Mouse (Mus musculus) forebrain, postnatal 0 days (tissue): Measurements from ENCODE around the gene Ndufv1. TPM values are rescaled to one million over a fixed set of nuclear protein-coding genes. Genes with fewer than 3 reads are reported as not detected.

Experiments
- ATAC-seq: fragments of 200-750 bp; cut with Nextera tagmentation; 2 replicates; pipeline ENCODE4 v1.8.0; 2017; ENCODE audit warnings: mild to moderate bottlenecking, moderate library complexity
- DNase-seq: peaks from one replicate; pipeline ENCODE4 v3.0.0-alpha.2; 2015
- H3K27ac ChIP-seq: fragments of 300-500 bp; sonication (generic); 2 replicates; pipeline ENCODE4 v1.5.1; 2014; ENCODE audit warnings: low read depth, mild to moderate bottlenecking, antibody characterized with exemption, low read length, moderate library complexity, mixed read lengths
- H3K27me3 ChIP-seq: fragments of 300-500 bp; sonication (generic); 2 replicates; pipeline ENCODE4 v1.6.1; 2014; ENCODE audit warnings: mild to moderate bottlenecking, low read length, mixed read lengths; ENCODE audit not compliant: insufficient read depth
- H3K36me3 ChIP-seq: fragments of 300-500 bp; sonication (generic); 2 replicates; pipeline ENCODE4 v1.6.1; 2014; ENCODE audit warnings: mild to moderate bottlenecking, moderate library complexity; ENCODE audit not compliant: insufficient read depth
- H3K4me1 ChIP-seq: fragments of 300-500 bp; sonication (generic); 2 replicates; pipeline ENCODE4 v1.6.1; 2014; ENCODE audit warnings: antibody characterized with exemption; ENCODE audit not compliant: insufficient read depth
- H3K4me2 ChIP-seq: fragments of 300-500 bp; sonication (generic); 2 replicates; pipeline ENCODE4 v1.6.1; 2014; ENCODE audit warnings: low read depth, mild to moderate bottlenecking, moderate library complexity
- H3K4me3 ChIP-seq: fragments of 300-500 bp; sonication (generic); 2 replicates; pipeline ENCODE4 v1.5.1; 2014; ENCODE audit warnings: low read depth, low read length, mixed read lengths
- H3K9ac ChIP-seq: fragments of 300-500 bp; sonication (generic); 2 replicates; pipeline ENCODE4 v1.6.1; 2014; ENCODE audit warnings: mild to moderate bottlenecking
- H3K9me3 ChIP-seq: fragments of 300-500 bp; sonication (generic); 2 replicates; pipeline ENCODE4 v1.6.1; 2016; ENCODE audit warnings: low read length
- CTCF ChIP-seq: sonication (generic); IDR thresholded peaks from 2 replicates; pipeline ENCODE4 v1.5.1; 2016; ENCODE audit warnings: antibody characterized with exemption, control low read depth, low read depth
- WGBS: fragments of 180-500 bp; shearing (Covaris S2); extraction: QIAGEN DNeasy Blood & Tissue Kit; methylation state at CpG from one replicate; pipeline ENCODE4 v1.1.7; 2014; 5-methylcytosine and 5-hydroxymethylcytosine counted together
- polyA plus RNA-seq: library from polyadenylated mRNA; unstranded; fragments of >200 nt; fragmentation: Nextera tagmentation; extraction: Ambion mirVana; gene quantifications from 2 replicates; pipeline ENCODE4 v1.2.1, GENCODE M21; 2015
- total RNA-seq: library from RNA; depleted of rRNA; stranded (reverse); fragments of >200 nt; gene quantifications from 2 replicates; pipeline ENCODE4 v1.2.3, GENCODE M21; 2014

The Ndufv1 gene
- total and polyA plus RNA-seq, 2 experiments from 2014 or later: 250 to 268 TPM

- H3K9me3 ChIP-seq: no peaks in the 10 kb centered on the region
- no peak overlapping the region for H3K27ac ChIP-seq
- H3K9ac ChIP-seq: no peak overlapping the region
- no peaks in the 10 kb centered on the region for H3K36me3 ChIP-seq
- no peak for TF ChIP-seq CTCF
- no peak overlapping the region for H3K4me3 ChIP-seq
- no peak for DNase-seq
- H3K4me1 ChIP-seq: no peaks in the 10 kb centered on the region
- 64% methylated on average over 6 of the region's 6 CpGs for WGBS
- H3K27me3 ChIP-seq: no peaks in the 10 kb centered on the region; the same call in 1 of the 2 replicates
- ATAC-seq: no peak
- no peak overlapping the region for H3K4me2 ChIP-seq
Observed at GRCm38 (mm10) chr19:3994932-3995331, 17.7 kb downstream of the Ndufv1 start.

GRCm38 (mm10) chr19:3992416-3992815 lies 20.2 kb downstream of the Ndufv1 start, which contains the start of gene Tbx10:
Gene Tbx10 (plus strand): TSS chr19:3992752.
- DNase-seq: no peak
- WGBS: 54% methylated on average over 5 of the region's 5 CpGs
- no peak within 1 kb of the TSS for H3K9ac ChIP-seq
- no peaks in the 10 kb centered on the region; the same call in 1 of the 2 replicates for H3K27me3 ChIP-seq
- H3K27ac ChIP-seq: no peak within 1 kb of the TSS
- H3K36me3 ChIP-seq: no peaks in the 10 kb centered on the region
- H3K9me3 ChIP-seq: no peaks in the 10 kb centered on the region
- H3K4me2 ChIP-seq: no peak within 1 kb of the TSS
- no peak within 1 kb of the TSS for H3K4me3 ChIP-seq
- no peak for ATAC-seq
- no peaks in the 10 kb centered on the region for H3K4me1 ChIP-seq
- no peak for TF ChIP-seq CTCF

DNA sequence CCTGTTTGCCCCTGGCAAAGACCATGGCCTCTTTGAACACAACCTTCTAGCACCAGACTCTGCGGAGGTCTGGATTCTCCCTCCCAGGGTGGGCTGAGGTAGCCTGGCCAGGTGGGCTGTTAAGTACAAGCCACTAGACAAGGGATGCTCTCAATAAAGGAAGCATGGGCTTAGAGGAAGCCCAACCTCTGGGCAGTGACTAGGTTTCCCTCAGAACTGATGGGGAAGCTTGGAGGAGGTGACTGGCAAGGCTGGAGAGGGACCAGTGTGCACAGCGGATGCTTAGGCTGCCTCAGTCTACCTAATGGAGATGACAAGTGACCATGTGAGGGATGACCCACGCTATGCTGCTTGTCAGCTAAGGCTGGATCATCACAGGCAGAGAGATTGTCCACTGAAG lies 20.6 kb downstream of the Ndufv1 start:
- no peak overlapping the region for H3K9ac ChIP-seq
- no peaks in the 10 kb centered on the region for H3K4me1 ChIP-seq
- no peaks in the 10 kb centered on the region; the same call in 1 of the 2 replicates for H3K27me3 ChIP-seq
- no peak overlapping the region for H3K4me2 ChIP-seq
- H3K27ac ChIP-seq: no peak overlapping the region
- no peak for DNase-seq
- TF ChIP-seq CTCF: no peak
- H3K4me3 ChIP-seq: no peak overlapping the region
- 82% methylated on average over 3 of the region's 3 CpGs for WGBS
- H3K36me3 ChIP-seq: no peaks in the 10 kb centered on the region
- no peaks in the 10 kb centered on the region for H3K9me3 ChIP-seq
- ATAC-seq: no peak

DNA sequence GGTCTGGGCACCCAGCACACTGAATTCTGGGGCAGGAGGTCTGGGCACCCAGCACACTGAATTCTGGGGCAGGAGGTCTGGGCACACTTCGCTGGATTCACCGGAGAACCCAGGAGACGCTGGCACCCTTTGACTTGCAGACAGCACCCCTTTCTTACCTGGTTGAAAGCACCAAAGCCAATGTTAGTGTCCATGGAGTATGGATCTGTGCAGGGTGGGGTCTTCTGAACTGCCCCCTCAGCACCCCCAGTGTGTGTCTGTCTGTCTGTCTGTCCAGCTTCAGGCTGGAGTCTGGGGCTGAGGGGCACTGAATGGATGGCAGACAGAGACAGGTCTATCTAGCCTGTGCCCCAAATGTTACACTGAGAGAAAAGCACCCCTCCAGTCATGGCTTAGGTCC lies 21.0 kb downstream of the Ndufv1 start:
- Histone ChIP-seq H3K4me1 (no peaks in the 10 kb centered on the region), H3K4me3 (no peak overlapping the region), H3K4me2 (no peak overlapping the region), H3K27ac (no peak overlapping the region), H3K9ac (no peak overlapping the region), H3K27me3 (no peaks in the 10 kb centered on the region; the same call in 1 of the 2 replicates), H3K9me3 (no peaks in the 10 kb centered on the region), H3K36me3 (no peaks in the 10 kb centered on the region)
- WGBS: 94% methylated on average over 3 of the region's 3 CpGs
- no peak for TF ChIP-seq CTCF
- ATAC-seq (no peak), DNase-seq (no peak)

DNA sequence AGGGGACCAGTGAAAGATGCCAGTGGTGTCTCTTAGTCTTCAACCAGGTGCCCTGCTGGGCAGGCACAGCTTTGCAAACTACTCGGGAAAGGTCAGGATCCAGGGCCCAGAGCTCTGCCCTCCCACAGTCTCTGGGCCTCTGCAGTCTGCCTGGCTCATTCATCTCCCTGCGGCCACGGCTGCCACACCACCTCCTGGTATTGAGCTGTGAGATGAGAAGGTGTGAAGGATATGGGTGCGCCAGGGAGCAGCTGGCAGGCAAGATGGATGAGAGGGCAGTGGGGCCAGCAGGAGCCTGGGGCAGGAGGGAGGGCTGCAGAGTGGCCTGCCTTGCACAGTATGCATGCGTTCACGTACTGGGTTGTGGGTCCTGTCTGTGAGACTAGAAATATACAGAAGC lies 21.8 kb downstream of the Ndufv1 start:
- no peak for DNase-seq
- ATAC-seq: no peak
- no peak overlapping the region for H3K4me3 ChIP-seq
- no peak overlapping the region for H3K9ac ChIP-seq
- TF ChIP-seq CTCF: no peak
- 72% methylated on average over 6 of the region's 6 CpGs for WGBS
- H3K27me3 ChIP-seq: no peaks in the 10 kb centered on the region; the same call in 1 of the 2 replicates
- no peak overlapping the region for H3K4me2 ChIP-seq
- H3K27ac ChIP-seq: no peak overlapping the region
- no peaks in the 10 kb centered on the region for H3K36me3 ChIP-seq
- no peaks in the 10 kb centered on the region for H3K9me3 ChIP-seq
- H3K4me1 ChIP-seq: no peaks in the 10 kb centered on the region

DNA sequence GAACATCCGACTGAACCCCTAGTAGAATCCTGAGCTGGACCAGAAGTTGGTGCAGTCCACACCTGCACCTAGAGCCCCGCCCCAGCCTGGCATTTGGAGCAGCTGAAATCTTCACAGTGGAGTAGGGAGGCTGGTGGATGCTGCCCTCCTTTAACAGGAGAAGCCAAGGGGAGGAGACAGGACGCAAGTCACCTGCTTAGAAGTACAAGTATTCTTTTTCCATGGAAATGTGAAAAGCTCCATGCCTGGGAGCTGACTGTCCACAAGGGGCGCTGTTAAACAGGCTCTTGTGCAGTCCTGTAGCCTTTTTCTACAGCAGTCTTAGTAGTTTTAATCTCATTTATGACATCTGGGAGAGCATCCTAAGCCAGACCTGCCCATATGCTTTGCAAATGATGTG lies 23.9 kb downstream of the Ndufv1 start:
- Histone ChIP-seq H3K4me2 (no peak overlapping the region), H3K9ac (no peak overlapping the region), H3K4me1 (no peaks in the 10 kb centered on the region), H3K4me3 (no peak overlapping the region), H3K27me3 (no peaks in the 10 kb centered on the region; the same call in 1 of the 2 replicates), H3K27ac (no peak overlapping the region), H3K36me3 (no peaks in the 10 kb centered on the region), H3K9me3 (no peaks in the 10 kb centered on the region)
- DNase-seq: no peak
- no peak for ATAC-seq
- 90% methylated on average over 4 of the region's 4 CpGs for WGBS
- peak; percentile 34; the same call in 1 of the 2 replicates for TF ChIP-seq CTCF

GRCm38 (mm10) chr19:3988066-3988465 lies 24.5 kb downstream of the Ndufv1 start:
- H3K4me3 ChIP-seq: no peak overlapping the region
- no peaks in the 10 kb centered on the region for H3K4me1 ChIP-seq
- ATAC-seq (no peak), DNase-seq (no peak)
- no peaks in the 10 kb centered on the region for H3K36me3 ChIP-seq
- H3K9me3 ChIP-seq: no peaks in the 10 kb centered on the region
- TF ChIP-seq CTCF: no peak
- H3K27ac ChIP-seq: no peak overlapping the region
- 91% methylated on average over 14 of the region's 14 CpGs for WGBS
- no peak overlapping the region for H3K4me2 ChIP-seq
- no peak overlapping the region for H3K9ac ChIP-seq
- H3K27me3 ChIP-seq: no peaks in the 10 kb centered on the region; the same call in 1 of the 2 replicates
